Mouse (Mus musculus) testis, postnatal 14 days (tissue): ENCODE measurements around the gene Il2ra.

Experiments
- DNase-seq: peaks from one replicate; pipeline ENCODE4 v3.0.0; 2021; ENCODE audit warnings: low spot score

Il2ra gene

DNA sequence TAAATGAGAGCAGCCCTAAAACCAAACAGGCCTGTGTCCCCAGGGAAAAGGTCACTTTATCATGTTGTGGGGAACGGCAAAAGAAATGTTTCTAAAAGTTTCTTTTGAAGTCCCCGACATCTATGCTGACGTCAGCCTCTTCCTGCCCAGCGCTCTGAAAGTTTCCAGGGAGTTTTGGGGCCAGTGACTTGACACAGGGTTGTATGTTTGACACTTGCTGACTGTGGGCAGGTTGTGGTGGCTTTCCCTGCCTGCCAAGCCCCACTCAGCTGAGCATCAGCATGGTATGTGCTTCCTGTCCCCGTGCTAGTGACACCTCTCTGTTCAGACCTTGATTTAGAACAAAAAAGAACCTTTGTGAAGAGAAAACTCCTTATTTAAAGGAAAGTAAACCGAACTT, 10.7 kb downstream of the Il2ra start:
- DNase-seq, result peak; percentile 24

DNA sequence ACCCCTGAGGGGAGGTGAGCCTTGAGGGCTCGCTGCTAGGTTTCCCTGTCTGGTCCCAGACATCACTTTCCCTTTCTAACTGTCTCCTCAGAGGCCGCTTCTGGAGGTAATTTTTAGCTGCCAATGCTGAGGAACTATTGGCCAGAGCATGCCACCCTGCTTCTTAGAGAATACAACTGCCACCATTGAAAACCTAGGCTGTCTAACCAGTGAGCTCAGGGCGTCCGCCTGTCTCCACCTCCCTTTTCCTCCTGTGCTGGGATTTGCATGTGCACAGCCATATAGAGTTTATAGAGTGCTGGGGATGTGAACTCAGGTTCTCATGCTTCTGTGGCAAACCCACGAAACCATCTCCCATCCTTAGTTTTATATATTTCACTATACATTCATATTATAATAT, 11.2 kb downstream of the Il2ra start:
- DNase-seq, result no peak

DNA sequence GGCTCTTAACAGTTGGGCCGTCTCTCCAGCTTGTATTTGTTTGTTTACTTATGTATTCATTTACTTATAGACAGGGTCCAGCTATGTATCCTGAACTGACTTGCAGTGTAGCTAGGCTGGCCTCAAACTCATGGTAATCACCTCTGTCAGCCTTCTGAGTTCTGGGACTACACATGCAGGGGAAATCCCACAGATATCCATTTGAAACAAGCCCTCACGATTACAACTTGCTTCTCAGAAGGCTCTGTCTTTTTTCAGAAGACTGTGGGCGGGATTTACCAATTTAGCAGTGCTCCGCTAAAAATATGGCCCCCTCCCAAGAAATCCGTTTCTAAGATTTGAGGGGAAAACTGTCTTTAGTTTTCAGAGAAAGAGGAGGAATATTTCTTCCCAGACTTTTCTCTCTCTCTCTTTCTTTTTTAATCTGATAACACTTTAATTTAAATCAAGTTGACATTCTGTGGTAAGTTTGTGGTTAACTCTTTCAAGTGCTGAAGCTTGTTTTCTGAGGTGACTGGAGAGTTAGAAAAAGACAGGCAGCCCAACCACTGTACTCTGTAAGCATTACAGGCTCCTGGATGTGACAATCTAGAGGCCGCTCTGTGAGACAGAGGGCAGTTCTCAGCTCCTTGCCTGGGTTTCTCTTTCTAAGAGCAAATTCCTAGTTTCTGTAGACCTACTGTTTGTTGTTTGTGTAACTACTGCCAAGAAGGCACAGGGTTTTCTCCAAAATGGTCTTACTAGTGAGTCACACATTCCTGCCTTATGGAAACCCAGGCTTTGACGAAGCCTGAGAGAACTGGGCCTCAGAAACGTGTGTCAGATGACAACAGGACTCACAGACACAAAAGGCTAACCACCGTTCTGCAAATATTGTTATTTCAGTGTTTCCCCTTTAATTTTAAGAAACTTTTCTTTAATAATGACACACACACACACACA, 12.7 kb downstream of the Il2ra start:
- no peak for DNase-seq

DNA sequence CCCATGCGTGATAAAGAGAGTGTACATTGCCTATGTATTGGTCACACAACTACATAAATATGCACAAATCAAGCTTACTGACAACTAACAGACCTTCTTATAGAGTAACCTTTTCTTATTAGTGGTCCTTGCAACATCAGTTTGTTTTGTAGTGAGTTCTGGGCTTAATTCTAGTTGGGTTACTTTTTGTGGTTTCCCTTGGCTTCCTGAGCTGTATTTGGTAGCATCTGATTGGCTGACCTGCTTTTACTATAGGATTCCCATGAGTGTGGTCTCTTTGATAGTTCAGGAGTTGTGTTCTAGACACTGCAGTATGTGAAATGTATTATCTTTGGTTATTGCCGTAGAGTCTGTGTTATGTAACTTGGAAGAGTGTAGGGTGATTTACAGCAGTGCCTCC, 15.0 kb downstream of the Il2ra start:
- DNase-seq, result no peak

DNA sequence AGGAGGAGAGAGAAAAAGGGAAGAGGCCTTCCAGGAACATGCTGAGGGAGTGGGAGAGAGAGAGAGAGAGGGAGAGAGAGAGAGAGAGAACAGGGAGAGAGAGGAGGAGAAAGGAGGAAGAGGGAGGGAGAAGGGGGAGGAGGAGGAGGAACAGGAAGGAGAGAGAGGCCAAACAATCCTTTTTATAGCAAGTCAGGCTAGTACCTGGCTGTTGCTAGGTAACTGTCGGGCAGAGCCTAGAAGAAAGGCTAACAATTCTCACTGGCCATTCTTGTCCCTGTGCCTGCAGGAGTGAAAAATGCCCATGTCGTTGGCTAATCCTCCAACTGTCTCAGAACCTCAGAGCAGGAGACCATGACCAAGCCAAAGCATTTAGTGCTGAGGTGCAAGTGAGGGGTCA, 16.7 kb downstream of the Il2ra start:
- DNase-seq, result no peak

DNA sequence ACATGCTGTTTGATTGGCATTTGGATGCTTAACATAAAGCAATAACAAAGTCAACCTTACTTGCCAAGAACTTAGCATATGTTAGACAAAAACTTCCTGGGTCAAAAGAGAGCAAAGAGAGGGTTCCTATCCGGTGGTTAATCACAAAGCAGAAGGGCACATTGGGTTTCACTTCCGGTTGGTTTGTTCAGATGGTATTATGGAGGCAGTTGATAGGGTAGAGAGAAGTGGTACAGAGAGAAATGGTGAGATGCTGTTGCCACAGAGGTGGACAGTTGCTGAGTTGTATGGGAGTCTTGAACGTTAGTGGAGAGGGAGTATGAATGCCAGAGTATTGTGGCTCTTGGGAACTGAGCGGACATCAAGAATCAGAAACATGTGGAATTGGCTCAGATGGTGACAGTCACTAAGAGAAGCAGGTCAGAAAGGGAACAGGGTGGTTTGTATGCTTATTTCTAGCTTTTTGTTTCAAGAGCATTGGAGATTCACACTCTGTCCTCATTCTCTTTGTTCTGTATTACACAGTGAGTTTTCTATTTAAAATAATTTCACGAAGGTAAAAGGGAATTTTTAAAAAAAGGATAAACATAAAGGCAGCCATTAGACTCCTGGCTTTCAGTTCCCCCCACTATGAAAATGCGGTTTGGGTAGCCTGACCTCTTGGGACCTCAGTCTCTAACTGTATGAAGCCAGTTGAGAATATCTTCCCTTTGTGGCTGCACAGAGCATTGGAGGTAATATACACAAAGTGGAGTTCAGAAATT, 19.7 kb downstream of the Il2ra start:
- DNase-seq, result no peak

DNA sequence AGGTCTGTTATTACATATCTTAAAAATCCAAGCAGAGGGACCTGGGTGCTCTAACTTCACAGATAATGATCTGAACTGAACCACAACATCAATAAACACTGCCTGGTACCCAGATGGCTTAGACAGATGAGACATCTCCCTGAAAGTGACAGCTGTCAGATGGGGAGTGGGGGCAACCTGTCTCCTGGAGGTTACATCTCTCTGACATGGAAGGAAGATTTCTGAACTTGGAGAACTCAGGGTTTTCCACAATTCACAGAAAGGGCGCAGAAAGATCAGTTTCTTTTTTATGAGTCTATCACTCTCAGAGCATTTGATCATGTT, 20.3 kb downstream of the Il2ra start:
- DNase-seq, result no peak

DNA sequence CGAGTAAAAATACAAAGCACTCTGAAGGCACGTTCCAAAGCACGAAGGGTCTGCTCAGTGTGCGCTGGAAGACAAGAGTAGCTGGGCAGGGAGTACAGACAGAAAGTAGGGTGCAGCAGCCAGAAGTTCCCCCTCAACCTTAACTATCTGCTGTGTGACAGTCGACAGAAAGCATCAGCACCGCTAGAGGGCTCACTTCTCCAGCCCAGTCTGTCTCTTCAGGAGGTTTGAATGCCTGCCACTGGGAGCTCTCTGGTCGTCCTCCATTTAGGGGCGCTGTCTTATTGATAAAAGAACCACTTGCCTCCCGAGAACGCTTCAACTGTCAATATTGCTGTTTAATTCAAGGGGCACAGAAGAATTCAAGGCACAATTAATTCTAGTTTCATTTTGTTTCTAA, 21.4 kb downstream of the Il2ra start:
- DNase-seq, result peak; percentile 78

DNA sequence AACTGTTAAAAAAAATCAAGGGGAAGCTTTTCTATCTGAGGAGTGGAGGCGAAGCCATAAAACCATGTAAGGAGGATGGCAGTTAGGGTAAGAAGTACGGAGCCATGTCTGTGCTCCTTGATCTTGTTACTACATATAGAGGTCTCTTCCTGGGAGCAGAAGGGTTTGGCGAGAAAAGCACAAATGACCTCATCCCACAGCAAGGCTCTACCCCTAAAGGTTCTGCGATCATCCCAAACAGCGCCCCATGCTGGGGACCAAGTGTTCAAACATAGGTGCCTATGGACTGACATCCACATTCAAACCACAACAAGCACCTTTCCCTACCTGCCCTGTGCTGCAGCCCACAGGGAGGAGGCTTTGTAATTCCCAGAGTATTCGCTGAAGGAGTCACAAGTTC, 21.8 kb downstream of the Il2ra start:
- DNase-seq, result peak; percentile 38

DNA sequence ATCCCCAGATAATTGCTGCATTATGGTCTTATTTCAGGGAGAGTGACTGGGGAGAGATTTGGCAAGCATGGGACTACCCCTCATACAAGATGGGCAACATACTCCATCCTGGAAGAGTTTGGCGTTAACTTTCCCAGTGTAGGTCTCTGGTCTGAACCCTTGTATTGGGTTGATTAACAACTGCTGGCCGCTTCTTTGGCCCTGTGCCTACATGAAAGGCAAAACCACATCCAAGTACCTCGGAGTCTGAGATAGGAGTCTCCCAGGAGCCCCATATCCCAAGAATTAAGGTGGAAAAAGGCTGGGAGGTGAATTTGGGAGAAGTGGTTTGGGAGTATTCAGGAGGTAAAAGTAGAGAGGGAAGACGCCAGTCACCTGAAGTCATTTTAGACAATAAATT, 22.2 kb downstream of the Il2ra start:
- no peak for DNase-seq

DNA sequence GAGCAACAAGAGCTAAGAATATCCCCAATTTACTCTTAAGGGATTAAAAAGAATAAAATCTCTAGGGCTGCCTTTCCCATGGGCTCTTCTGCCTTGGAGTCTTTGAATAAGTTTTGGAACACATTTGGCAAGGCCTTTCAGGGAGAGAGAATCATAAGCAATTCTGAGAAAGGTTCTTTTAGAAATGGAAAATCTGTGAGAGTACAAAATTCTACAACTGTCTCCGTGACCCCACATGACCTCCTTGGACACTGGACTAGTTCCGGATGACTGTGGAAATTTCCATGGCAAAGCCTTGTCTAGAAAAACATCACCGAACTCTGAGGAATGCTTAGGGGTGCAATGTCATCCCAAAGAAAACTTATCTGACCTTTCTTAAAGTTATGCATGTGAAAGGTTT, 22.7 kb downstream of the Il2ra start:
- no peak for DNase-seq

DNA sequence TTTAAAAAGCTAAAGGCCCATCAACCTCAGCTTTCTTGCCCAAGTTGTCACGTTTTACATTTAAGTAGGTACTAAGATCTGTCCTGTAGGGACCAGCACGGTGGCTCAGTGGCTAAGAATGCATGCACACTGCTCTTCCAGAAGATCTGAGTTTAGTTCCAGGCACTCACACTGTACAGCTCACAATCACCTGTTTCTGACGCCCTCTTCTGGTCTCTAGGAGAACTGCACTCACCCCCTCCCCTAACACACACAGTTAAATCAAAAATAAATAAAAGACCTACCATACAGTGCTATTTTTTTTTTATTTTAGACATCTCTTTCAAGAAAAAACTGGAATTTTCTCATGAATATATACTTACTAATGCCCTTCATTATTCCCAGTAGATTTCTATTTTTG, 29.5 kb downstream of the Il2ra start:
- DNase-seq, result no peak

DNA sequence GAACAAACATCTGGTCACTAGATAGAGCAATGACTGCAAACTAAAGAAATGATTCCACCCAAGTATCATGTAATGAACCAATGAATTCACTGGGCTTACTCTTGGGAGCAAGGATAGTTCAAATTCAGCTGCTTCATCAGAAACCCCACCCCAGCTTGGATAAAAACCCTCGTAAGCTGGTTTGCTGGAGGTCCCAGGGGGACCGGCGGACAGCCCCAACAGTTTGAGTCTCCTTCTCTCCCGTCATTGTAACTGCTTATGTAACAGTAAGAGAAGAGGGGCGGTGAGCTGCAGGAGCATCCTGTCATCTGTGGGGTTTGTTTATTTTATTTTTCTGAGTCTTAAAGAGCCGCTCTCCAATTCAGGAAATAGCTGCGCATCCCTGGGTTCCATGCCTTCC, 37.0 kb downstream of the Il2ra start:
- no peak for DNase-seq

DNA sequence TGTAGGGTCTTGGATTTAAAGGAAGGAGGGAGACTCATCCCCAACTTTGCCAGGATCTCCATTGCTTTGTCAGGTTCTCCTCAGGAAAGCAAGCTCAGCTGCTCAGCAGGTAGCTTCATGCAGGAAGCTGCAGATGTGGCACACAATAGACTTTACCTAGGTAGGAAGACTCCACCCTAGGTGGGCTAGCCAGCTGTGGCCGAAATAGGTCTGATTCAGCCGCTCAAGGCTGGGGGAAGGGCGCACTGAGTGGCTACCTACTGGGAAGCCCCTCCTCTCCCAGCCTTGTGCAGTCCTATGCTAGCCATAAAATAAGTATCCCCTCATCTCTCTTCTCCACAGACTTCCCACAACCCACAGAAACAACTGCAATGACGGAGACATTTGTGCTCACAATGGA, 40.1 kb downstream of the Il2ra start:
- DNase-seq, result no peak

DNA sequence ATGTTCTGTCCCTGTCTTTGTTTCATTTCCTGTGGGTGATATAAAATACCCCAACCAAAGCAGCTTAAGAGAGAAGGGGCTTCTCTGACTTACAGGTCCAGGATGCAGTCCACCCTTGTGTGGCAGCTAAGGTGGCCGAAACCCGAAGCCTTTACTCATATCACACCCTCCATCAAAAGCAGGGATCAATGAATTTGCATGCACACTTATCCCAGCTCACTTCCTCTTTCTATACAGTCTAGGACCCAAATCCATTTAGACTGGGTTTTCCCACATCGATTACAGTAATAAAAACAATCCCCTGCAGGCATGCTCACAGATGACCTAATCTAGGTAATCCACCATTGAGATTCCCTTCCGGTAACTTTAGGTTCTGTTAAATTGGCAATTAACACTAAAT, 43.9 kb downstream of the Il2ra start:
- DNase-seq, result no peak

DNA sequence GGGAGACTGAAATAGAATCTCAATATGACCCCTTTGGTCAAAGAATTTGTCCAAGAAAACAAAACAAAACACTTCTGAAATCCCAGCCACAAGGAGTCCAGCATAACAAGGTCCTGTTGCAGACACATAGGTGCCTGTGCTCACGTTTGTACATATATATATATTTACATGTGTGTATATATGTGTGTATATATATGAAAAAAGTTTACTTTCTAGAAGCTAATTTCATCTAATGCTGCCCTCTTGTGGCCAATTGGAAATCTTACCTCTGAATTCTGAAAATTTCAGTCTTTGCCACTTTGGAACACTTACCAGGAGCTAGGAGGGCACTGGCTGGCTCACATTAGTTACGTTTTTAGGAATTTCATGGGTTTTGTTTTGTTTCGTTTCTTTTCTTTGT, 44.8 kb downstream of the Il2ra start:
- DNase-seq, result no peak

DNA sequence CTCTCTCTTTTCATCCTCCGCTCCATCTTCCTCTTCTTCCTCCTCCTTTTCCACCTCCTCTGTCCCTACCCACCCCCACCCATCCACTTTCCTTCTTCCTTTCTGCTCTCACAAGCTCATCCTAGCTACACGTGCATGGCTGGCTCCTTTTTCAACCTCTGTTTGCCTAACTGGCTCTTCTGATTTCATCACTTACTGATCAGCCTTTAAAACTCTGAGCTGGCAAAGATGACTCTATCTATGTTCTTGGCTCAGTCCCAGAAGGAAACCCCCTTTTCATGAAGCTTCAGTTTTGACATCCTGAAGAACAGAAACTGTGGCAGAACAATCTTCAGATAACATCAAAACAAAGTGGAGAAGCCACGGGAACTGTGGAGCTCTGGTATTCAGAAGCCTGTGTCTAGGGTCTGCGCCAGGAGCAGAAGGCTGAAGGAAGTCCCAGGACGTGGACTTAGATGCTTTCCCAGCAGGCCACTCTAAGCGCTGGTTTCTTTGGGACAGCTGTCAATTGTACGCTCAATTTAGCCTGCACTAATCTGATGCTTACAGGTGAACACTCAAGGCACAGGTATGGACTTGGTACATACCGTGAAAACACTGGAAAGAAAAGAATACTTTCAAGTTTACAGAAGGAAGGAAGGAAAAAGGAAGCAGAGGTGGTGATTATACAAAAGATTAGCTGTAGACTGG, 47.7 kb downstream of the Il2ra start:
- DNase-seq, result no peak

DNA sequence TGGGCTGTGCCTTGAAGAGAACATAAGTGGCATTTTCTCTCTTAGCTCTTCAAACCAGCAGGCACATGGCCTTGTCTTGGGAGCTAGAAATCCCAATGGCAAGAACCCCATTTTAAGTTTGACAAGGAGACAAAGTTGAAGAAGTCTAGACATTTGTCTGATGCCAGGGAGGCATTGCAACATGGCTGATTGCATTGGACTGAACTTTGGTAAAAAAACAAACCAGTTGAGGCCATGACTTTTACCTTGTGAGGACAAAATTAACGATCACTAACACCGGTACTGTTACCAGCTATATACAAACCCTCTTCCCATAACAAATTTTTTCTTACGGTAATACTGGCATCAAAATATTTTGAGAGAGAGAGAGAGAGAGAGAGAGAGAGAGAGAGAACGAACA, 50.7 kb downstream of the Il2ra start:
- DNase-seq, result no peak

DNA sequence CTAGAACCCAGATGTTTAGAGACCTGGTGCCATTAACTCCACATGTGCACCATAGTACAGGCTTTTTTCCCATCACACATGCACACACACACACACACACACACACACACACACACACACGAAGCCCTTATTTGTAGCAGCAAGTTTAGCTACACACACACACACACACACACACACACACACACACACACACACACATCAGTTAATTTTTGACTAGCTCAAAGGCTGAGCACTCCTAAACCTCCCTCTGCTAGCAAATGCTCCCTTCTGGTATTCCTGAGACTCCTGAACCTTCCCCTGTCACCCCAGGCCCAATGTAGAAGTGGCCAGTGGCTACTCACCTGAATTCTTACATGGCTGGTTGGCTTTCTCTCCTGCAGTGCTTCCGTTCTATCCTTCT, 51.5 kb downstream of the Il2ra start:
- no peak for DNase-seq

DNA sequence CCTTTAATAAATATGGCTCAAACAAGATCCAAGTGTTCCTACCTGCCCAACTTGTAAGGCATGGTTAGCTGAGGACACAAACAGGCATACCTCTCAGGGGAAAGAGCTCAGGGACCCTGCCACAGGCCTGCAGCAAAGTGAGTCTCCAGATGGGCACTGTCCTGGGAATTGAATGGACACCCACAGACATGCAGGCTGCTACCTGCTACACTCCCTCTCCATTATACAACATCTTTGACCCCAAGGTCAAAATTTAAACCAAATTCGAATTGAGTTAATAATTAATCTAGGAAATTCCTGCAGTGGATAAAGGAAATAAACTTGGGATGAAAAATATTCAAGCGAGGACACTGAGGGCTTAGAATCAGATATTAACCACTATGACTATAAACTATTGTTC, 53.3 kb downstream of the Il2ra start:
- no peak for DNase-seq

DNA sequence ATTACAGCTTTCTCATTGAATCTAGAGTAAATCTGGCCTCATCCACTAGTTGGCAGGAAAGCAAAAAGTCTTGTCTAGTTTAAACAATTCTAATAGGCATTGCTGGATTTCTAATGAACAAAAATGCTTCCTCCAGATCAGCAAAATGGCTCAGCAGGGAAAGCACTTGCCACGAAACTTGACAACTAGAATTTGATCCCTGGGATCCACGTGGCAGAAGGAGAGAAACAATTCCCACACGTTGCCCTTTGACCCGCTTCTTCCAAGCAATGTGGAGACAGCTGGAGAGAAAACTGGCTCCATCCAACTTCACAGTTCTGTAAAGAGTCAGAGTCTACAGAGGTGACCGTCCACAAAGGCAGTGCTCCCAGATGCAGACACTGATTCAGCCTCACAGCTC, 56.4 kb downstream of the Il2ra start:
- DNase-seq, result no peak

DNA sequence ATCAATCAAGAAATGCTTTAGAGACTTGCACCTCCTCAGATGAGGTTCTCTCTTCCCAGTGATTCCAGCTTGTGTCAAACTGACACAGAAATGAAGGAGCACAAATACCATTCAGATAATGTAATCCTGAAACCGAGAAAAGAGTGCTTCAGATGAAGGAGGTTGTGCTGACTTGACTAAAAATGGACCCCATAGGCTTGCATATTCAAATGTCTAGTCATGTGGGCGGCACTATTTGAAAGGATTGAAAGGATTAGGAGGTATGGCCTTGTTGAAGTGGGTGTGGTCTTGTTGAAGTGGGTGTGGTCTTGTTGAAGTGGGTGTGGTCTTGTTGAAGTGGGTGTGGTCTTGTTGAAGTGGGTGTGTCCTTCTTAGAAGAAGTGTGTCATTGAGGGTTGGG, 57.3 kb downstream of the Il2ra start:
- no peak for DNase-seq
